Mouse (Mus musculus) G1E (cell line): Measurements from ENCODE around the gene Dclk2.

Experiments used
- CTCF ChIP-seq: IDR thresholded peaks from 2 replicates; pipeline ENCODE4 v1.5.1; 2012; ENCODE audit warnings: low read depth, low read length, inconsistent platforms, mixed read lengths
- GATA1 ChIP-seq: IDR thresholded peaks from 2 replicates; pipeline ENCODE4 v1.6.1; 2012; ENCODE audit warnings: borderline replicate concordance, low read length, inconsistent platforms, mixed read lengths
- GATA2 ChIP-seq: IDR thresholded peaks from 2 replicates; pipeline ENCODE4 v1.6.1; 2012; ENCODE audit warnings: low read depth, low read length, inconsistent platforms, borderline replicate concordance
- POLR2AphosphoS5 ChIP-seq: IDR thresholded peaks from 2 replicates; pipeline ENCODE4 v1.6.1; 2012; ENCODE audit warnings: low read depth, low read length, inconsistent platforms; ENCODE audit not compliant: insufficient replicate concordance
- TAL1 ChIP-seq: conservative IDR thresholded peaks from 2 replicates; pipeline ENCODE4 v1.6.1; 2012; ENCODE audit warnings: low read depth, low read length, inconsistent platforms, mixed read lengths

- TF ChIP-seq CTCF = no peak
- TF ChIP-seq TAL1 = no peak
- no peak for TF ChIP-seq POLR2AphosphoS5
- TF ChIP-seq GATA1 = no peak
- TF ChIP-seq GATA2 = no peak
Observed at GRCm38 (mm10) chr3:86921181-86921975, 726 bp upstream of the Dclk2 start.
